In genomic region chr12:31157453-31157852, GRCm38 (mm10) we compare ENCODE assay signal across 20 mouse cellular contexts.
"Had no signal": no experiment of that assay in that cellular context is flagged by ENCODE, and none has a peak within 500 bp of the region (broad histone marks: within the 10 kb centered on the region; RNA-seq: fewer than 3 reads in every experiment).

No protein-coding gene starts in this region.

- H3K27ac ChIP-seq: kidney, embryonic 15.5 days; limb, embryonic 12.5 days; limb, embryonic 15.5 days; liver, embryonic 14.5 days; midbrain, embryonic 13.5 days; neural tube, embryonic 13.5 days had no signal

- H3K9me3 ChIP-seq: kidney, embryonic 15.5 days; limb, embryonic 12.5 days; limb, embryonic 15.5 days; midbrain, embryonic 13.5 days; neural tube, embryonic 13.5 days had no signal

- H3K4me3 ChIP-seq: kidney, embryonic 15.5 days; limb, embryonic 12.5 days; limb, embryonic 15.5 days; midbrain, embryonic 13.5 days; myocyte; neural tube, embryonic 13.5 days had no signal

- H3K36me3 ChIP-seq: kidney, embryonic 15.5 days; limb, embryonic 12.5 days; limb, embryonic 15.5 days; midbrain, embryonic 13.5 days; neural tube, embryonic 13.5 days had no signal

- DNase-seq: kidney, adult 11 months; kidney, adult 8-10 months; kidney, postnatal 10 days; kidney, postnatal 36 days; left cerebral cortex, postnatal 4 days; liver, postnatal 0 days; retina, postnatal 1 day; right cerebral cortex, postnatal 25 days; thymus, adult 18-20 months; thymus, postnatal 36 days had no signal

- H3K27me3 ChIP-seq: kidney, embryonic 15.5 days; limb, embryonic 12.5 days; limb, embryonic 15.5 days; midbrain, embryonic 13.5 days; neural tube, embryonic 13.5 days had no signal

- ATAC-seq: hindbrain, embryonic 16.5 days; liver, postnatal 0 days; midbrain, embryonic 13.5 days; midbrain, embryonic 16.5 days had no signal

- H3K4me1 ChIP-seq: limb, embryonic 12.5 days; limb, embryonic 15.5 days; midbrain, embryonic 13.5 days; neural tube, embryonic 13.5 days had no signal

- H3K4me2 ChIP-seq: kidney, embryonic 15.5 days; limb, embryonic 12.5 days; limb, embryonic 15.5 days; liver, embryonic 11.5 days; midbrain, embryonic 13.5 days; neural tube, embryonic 13.5 days had no signal

- H3K9ac ChIP-seq: kidney, embryonic 15.5 days; limb, embryonic 12.5 days; limb, embryonic 15.5 days; liver, embryonic 14.5 days; liver, postnatal 0 days; midbrain, embryonic 13.5 days; neural tube, embryonic 13.5 days had no signal
